Mouse (Mus musculus) lung, embryonic 15.5 days (tissue): ENCODE data around the gene Homer2. TPM values are rescaled to one million over a fixed set of nuclear protein-coding genes. Genes with fewer than 3 reads are reported as not detected.

Experiments
- ATAC-seq: fragments of 200-750 bp; cut with Nextera tagmentation; 2 replicates; pipeline ENCODE4 v1.8.0; 2017; ENCODE audit warnings: moderate number of reproducible peaks, borderline replicate concordance; ENCODE audit not compliant: low FRiP score, low TSS enrichment; ENCODE audit errors: extremely low read depth
- H3K27ac ChIP-seq: fragments of 300-500 bp; sonication (generic); 2 replicates; pipeline ENCODE4 v1.5.1; 2015; ENCODE audit warnings: moderate library complexity, mild to moderate bottlenecking, inconsistent platforms
- H3K27me3 ChIP-seq: fragments of 300-500 bp; sonication (generic); 2 replicates; pipeline ENCODE4 v1.6.1; 2015; ENCODE audit warnings: inconsistent platforms
- H3K36me3 ChIP-seq: fragments of 300-500 bp; sonication (generic); 2 replicates; pipeline ENCODE4 v1.6.1; 2015; ENCODE audit warnings: inconsistent platforms
- H3K4me1 ChIP-seq: fragments of 300-500 bp; sonication (generic); 2 replicates; pipeline ENCODE4 v1.6.1; 2015; ENCODE audit warnings: inconsistent platforms
- H3K4me2 ChIP-seq: fragments of 300-500 bp; sonication (generic); 2 replicates; pipeline ENCODE4 v1.6.1; 2015; ENCODE audit warnings: inconsistent platforms, mild to moderate bottlenecking, moderate library complexity
- H3K4me3 ChIP-seq: fragments of 300-500 bp; sonication (generic); 2 replicates; pipeline ENCODE4 v1.5.1; 2015; ENCODE audit warnings: mild to moderate bottlenecking, inconsistent platforms
- H3K9ac ChIP-seq: fragments of 300-500 bp; sonication (generic); 2 replicates; pipeline ENCODE4 v1.6.1; 2015; ENCODE audit warnings: inconsistent platforms
- H3K9me3 ChIP-seq: fragments of 300-500 bp; sonication (generic); 2 replicates; pipeline ENCODE4 v1.6.1; 2016; ENCODE audit warnings: inconsistent platforms
- WGBS: fragments of 180-500 bp; shearing (Covaris S2); methylation state at CpG from one replicate; pipeline ENCODE4 v1.1.7; 2015; 5-methylcytosine and 5-hydroxymethylcytosine counted together
- polyA plus RNA-seq: library from polyadenylated mRNA; unstranded; fragments of >200 nt; fragmentation: Nextera tagmentation; extraction: Ambion mirVana; gene quantifications from 2 replicates; pipeline ENCODE4 v1.2.1, GENCODE M21; 2015

Gene Homer2
- polyA plus RNA-seq, 1 experiment from 2014 or later, result 41.1 TPM

DNA sequence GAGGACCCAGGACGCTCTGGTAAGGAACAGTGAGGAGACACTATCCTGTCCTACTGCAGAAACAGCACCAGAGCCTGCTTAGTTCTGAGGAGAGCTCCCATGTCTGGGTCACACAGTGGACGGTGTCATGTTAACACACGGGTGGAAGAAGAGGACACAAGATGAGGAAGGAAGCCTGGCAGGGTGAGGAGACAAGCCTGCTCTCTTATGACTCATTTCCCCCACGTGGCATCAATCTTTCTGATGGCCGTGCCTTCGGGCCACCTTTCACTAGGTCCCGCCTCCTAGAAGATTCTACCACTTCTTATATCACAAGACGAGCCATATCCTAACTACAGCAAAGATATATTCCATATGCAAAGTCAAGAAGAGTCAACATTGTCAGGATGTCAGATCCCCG lies 40.7 kb downstream of the Homer2 start:
- Histone ChIP-seq H3K27ac (no peak overlapping the region), H3K9me3 (no peaks in the 10 kb centered on the region), H3K4me2 (no peak overlapping the region), H3K27me3 (no peaks in the 10 kb centered on the region), H3K4me3 (no peak overlapping the region), H3K36me3 (no peaks in the 10 kb centered on the region), H3K9ac (no peak overlapping the region), H3K4me1 (no peaks in the 10 kb centered on the region)
- WGBS, result 67% methylated on average over 9 of the region's 9 CpGs
- no peak for ATAC-seq

DNA sequence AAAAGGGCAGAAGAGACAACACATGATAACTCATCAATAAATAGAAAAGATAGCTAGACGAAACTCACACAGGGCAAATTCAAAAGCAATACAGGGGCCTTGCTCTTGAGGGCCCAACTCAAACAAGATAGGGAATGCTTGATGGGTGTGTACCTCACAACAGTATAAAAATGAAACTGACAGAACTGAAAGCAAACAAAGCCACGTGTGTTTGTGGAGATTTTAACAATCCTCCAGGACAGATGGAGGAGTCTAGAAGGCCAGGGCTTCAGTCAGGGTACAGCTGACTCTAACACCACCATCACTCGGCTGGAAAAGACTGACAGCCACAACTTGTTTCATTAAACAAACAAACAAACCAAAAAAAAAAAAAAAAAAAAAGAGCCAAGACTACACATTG lies 44.3 kb downstream of the Homer2 start:
- Histone ChIP-seq H3K27ac (no peak overlapping the region), H3K4me1 (no peaks in the 10 kb centered on the region), H3K27me3 (no peaks in the 10 kb centered on the region), H3K4me3 (no peak overlapping the region), H3K9ac (no peak overlapping the region), H3K36me3 (no peaks in the 10 kb centered on the region), H3K9me3 (no peaks in the 10 kb centered on the region), H3K4me2 (no peak overlapping the region)
- ATAC-seq, result no peak
- 33% methylated on average over 3 of the region's 3 CpGs for WGBS

- Histone ChIP-seq H3K4me1 (peaks cover 19% of the 10 kb centered on the region), H3K27ac (no peak overlapping the region), H3K9ac (no peak overlapping the region), H3K27me3 (no peaks in the 10 kb centered on the region), H3K36me3 (no peaks in the 10 kb centered on the region), H3K4me2 (no peak overlapping the region), H3K9me3 (no peaks in the 10 kb centered on the region), H3K4me3 (no peak overlapping the region)
- 89% methylated on average over 2 of the region's 2 CpGs for WGBS
- no peak for ATAC-seq
Observed at GRCm38 (mm10) chr7:81657631-81658347, 49.5 kb downstream of the Homer2 start.

GRCm38 (mm10) chr7:81657055-81657454 lies 50.3 kb downstream of the Homer2 start:
- H3K4me3 ChIP-seq, result no peak overlapping the region
- H3K9me3 ChIP-seq, result no peaks in the 10 kb centered on the region
- H3K27ac ChIP-seq, result no peak overlapping the region
- ATAC-seq, result no peak
- H3K27me3 ChIP-seq, result no peaks in the 10 kb centered on the region
- H3K9ac ChIP-seq, result no peak overlapping the region
- H3K4me1 ChIP-seq, result peaks cover 19% of the 10 kb centered on the region
- H3K36me3 ChIP-seq, result no peaks in the 10 kb centered on the region
- WGBS, result 64% methylated on average over 3 of the region's 3 CpGs
- H3K4me2 ChIP-seq, result no peak overlapping the region

DNA sequence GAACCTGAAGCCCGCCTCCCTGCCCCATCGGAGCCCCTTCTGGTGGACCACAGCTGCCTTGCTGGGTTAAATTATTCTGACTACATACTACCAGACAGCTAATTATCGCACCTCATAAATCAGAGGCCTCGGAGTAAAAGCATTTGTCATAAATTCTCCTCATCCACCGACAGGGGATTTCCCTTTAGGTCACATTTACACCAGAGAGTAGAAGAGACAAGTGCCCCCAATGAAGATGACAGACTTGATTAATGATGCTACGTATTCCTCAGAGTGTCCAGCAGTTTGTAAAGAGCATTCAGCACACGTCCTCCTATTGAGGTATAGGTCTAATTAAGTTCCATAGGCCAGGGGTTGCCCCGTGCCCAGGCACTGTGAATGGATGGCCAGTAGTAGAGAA lies 50.7 kb downstream of the Homer2 start:
- H3K4me1 ChIP-seq, result peaks cover 19% of the 10 kb centered on the region
- no peak overlapping the region for H3K4me3 ChIP-seq
- H3K27ac ChIP-seq, result no peak overlapping the region
- H3K36me3 ChIP-seq, result no peaks in the 10 kb centered on the region
- no peaks in the 10 kb centered on the region for H3K27me3 ChIP-seq
- H3K4me2 ChIP-seq, result no peak overlapping the region
- no peak overlapping the region for H3K9ac ChIP-seq
- H3K9me3 ChIP-seq, result no peaks in the 10 kb centered on the region
- 34% methylated on average over 8 of the region's 8 CpGs for WGBS
- no peak for ATAC-seq

DNA sequence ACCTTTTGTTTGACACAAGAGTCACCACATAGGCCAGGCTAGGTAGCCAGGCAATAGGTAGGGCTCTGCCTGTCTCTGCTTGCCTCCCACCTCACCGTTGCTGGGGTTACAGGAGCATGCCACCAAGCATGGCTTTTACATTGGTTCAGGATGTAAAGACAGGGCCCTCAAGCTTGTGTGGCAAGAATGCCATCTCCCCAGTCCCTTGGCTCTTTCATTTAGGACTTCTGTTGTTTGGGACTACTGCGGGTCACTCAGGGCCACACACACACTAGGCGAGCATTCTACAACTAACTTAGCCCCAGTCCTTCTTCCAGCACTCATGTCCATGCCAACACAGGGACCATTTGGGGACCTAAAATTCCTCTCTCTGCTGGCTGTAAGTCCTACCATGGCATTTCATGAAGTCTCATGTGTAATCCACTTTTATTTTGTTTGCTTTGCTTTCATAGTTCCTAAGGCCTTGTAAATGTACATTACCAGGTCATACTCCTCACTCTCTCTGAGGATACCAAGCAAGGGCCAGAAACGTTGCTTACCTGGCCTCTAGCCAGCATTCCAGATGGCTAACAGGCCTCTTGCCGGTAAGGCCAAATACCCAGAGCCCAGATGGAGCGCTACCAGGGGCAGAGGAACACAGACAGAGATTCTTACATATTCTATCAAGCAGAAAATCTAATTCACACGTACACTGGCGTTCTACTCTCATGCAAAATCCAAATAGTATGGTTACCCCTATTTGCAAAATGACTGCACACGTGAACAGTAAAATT lies 52.2 kb downstream of the Homer2 start:
- WGBS, result 54% methylated on average over 9 of the region's 9 CpGs
- Histone ChIP-seq H3K4me3 (no peak overlapping the region), H3K9me3 (no peaks in the 10 kb centered on the region), H3K4me1 (peaks cover 19% of the 10 kb centered on the region), H3K27me3 (no peaks in the 10 kb centered on the region), H3K27ac (no peak overlapping the region), H3K4me2 (no peak overlapping the region), H3K36me3 (no peaks in the 10 kb centered on the region), H3K9ac (no peak overlapping the region)
- ATAC-seq, result no peak

DNA sequence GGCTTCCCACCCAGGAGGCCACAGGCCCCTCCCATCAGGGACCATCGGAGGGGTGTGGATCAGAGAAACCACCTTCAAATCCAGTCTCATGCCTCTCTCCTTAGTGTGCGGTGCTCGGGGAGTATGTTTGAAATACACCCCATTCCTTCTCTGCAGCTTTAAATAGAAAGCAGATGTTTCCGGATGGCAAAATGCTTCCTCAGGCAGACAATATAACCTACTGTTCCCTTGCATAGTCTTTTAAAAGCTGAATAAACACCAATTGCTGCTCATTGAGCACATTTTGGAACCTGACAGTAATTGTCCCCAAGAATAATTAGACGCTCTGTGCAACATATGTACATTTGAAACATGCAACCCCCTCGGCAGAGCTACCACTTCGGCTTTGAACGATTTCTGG lies 53.3 kb downstream of the Homer2 start:
- no peak overlapping the region for H3K4me3 ChIP-seq
- no peaks in the 10 kb centered on the region for H3K9me3 ChIP-seq
- no peak overlapping the region for H3K4me2 ChIP-seq
- H3K36me3 ChIP-seq, result no peaks in the 10 kb centered on the region
- H3K4me1 ChIP-seq, result peaks cover 19% of the 10 kb centered on the region
- ATAC-seq, result no peak
- H3K27me3 ChIP-seq, result no peaks in the 10 kb centered on the region
- H3K9ac ChIP-seq, result no peak overlapping the region
- H3K27ac ChIP-seq, result no peak overlapping the region
- 33% methylated on average over 8 of the region's 8 CpGs for WGBS

GRCm38 (mm10) chr7:81652296-81652695 lies 55.0 kb downstream of the Homer2 start:
- Histone ChIP-seq H3K4me1 (peaks cover 19% of the 10 kb centered on the region), H3K9ac (no peak overlapping the region), H3K9me3 (no peaks in the 10 kb centered on the region), H3K27ac (no peak overlapping the region), H3K4me2 (no peak overlapping the region), H3K36me3 (no peaks in the 10 kb centered on the region), H3K4me3 (no peak overlapping the region), H3K27me3 (no peaks in the 10 kb centered on the region)
- WGBS, result 63% methylated on average over 2 of the region's 2 CpGs
- ATAC-seq, result no peak

DNA sequence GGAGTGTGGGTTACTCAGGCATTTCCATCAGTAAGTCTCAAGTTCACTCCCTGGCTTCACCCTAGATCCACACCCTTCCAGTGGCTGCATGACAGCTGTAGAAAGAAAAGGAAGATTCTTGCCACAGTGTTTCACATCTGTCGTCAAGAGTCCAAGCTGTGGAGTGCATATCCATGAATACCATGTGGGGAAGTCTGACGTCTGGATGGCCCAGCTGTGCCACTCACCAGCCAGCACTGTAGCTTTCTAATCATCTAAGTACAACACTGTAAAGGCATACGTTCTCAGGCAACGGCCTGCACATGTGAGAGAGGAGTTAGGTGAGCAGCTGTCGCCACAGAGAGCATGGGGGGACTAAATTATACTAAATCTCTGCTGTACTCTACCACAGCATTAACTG lies 56.0 kb downstream of the Homer2 start:
- H3K4me1 ChIP-seq, result peaks cover 19% of the 10 kb centered on the region
- no peak overlapping the region for H3K4me3 ChIP-seq
- H3K4me2 ChIP-seq, result no peak overlapping the region
- WGBS, result 60% methylated on average over 5 of the region's 5 CpGs
- no peaks in the 10 kb centered on the region for H3K36me3 ChIP-seq
- H3K9me3 ChIP-seq, result no peaks in the 10 kb centered on the region
- no peak for ATAC-seq
- H3K27me3 ChIP-seq, result no peaks in the 10 kb centered on the region
- H3K9ac ChIP-seq, result no peak overlapping the region
- H3K27ac ChIP-seq, result no peak overlapping the region

DNA sequence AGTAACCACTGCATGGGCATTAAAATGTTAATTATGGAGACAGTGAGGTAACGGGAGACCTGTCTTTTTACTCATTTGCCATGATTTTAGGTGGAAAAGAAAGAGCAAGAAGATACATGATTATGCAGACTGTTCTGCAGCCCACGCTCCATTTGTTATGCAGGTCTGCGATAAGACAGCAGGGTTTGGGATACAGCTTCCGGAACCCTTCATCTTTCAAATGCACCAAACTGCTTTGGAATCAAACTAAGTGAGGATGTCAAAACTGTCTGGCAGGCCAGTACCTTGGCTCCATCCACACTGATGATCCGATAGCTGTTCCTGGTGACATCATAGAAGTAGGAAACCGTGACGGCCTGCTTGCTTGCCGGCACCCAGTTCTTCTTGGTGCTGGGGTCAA lies 58.1 kb downstream of the Homer2 start:
- WGBS, result 59% methylated on average over 8 of the region's 8 CpGs
- no peak overlapping the region for H3K4me2 ChIP-seq
- peaks cover 8% of the 10 kb centered on the region for H3K4me1 ChIP-seq
- no peak overlapping the region for H3K27ac ChIP-seq
- H3K4me3 ChIP-seq, result no peak overlapping the region
- H3K27me3 ChIP-seq, result no peaks in the 10 kb centered on the region
- no peaks in the 10 kb centered on the region for H3K9me3 ChIP-seq
- no peak overlapping the region for H3K9ac ChIP-seq
- ATAC-seq, result no peak
- no peaks in the 10 kb centered on the region for H3K36me3 ChIP-seq

GRCm38 (mm10) chr7:81647959-81648358 lies 59.4 kb downstream of the Homer2 start:
- H3K4me1 ChIP-seq, result no peaks in the 10 kb centered on the region

GRCm38 (mm10) chr7:81644551-81645235 lies 62.6 kb downstream of the Homer2 start:
- Histone ChIP-seq H3K4me2 (no peak overlapping the region), H3K9ac (no peak overlapping the region), H3K27ac (no peak overlapping the region), H3K4me3 (no peak overlapping the region), H3K36me3 (no peaks in the 10 kb centered on the region), H3K9me3 (no peaks in the 10 kb centered on the region), H3K4me1 (no peaks in the 10 kb centered on the region), H3K27me3 (no peaks in the 10 kb centered on the region)
- WGBS, result 60% methylated on average over 7 of the region's 7 CpGs
- no peak for ATAC-seq

More at GRCm38 (mm10) chr7:81647959-81648358, 59.4 kb downstream of the Homer2 start:
- no peak overlapping the region for H3K27ac ChIP-seq
- H3K9ac ChIP-seq, result no peak overlapping the region
- no peaks in the 10 kb centered on the region for H3K36me3 ChIP-seq
- H3K4me3 ChIP-seq, result no peak overlapping the region
- no peaks in the 10 kb centered on the region for H3K9me3 ChIP-seq
- 73% methylated on average over 5 of the region's 5 CpGs for WGBS
- H3K27me3 ChIP-seq, result no peaks in the 10 kb centered on the region
- no peak overlapping the region for H3K4me2 ChIP-seq
- no peak for ATAC-seq
